Mouse (Mus musculus) heart, embryonic 14.5 days (tissue): ENCODE measurements at regions not wholly inside any gene's neighbourhood (a gene's known extent, or its start where the extent isn't known, plus 50 kb on each side); places are given as distances from the start of the nearest gene placed in this dataset.

Source experiments
- ATAC-seq: fragments of 200-750 bp; cut with Nextera tagmentation; 2 replicates; pipeline ENCODE4 v1.8.0; 2017; ENCODE audit warnings: low read depth, moderate TSS enrichment; ENCODE audit not compliant: insufficient number of reproducible peaks, insufficient read depth, low FRiP score
- H3K27ac ChIP-seq, 2 experiments: fragments of 200-500 bp in 1 of 2; fragments of 300-500 bp in 1 of 2; sonication (generic) in 1 of 2; replicated peaks in 1 of 2; 2 replicates each; pipeline ENCODE4 v1.5.1; 2012 to 2014; ENCODE audit warnings: low read depth in 2 of 2, low read length in 2 of 2, control low read depth in 1 of 2, mild to moderate bottlenecking in 1 of 2, mixed read lengths in 1 of 2; ENCODE audit not compliant: control insufficient read depth in 1 of 2, insufficient read depth in 1 of 2
- H3K27me3 ChIP-seq: fragments of 300-500 bp; sonication (generic); 2 replicates; pipeline ENCODE4 v1.6.1; 2014; ENCODE audit warnings: mild to moderate bottlenecking, low read length, control low read depth; ENCODE audit not compliant: control insufficient read depth, insufficient read depth
- H3K36me3 ChIP-seq: fragments of 300-500 bp; sonication (generic); 2 replicates; pipeline ENCODE4 v1.6.1; 2014; ENCODE audit warnings: mild to moderate bottlenecking, control low read depth, low read length, mixed read lengths; ENCODE audit not compliant: control insufficient read depth, insufficient read depth
- H3K4me1 ChIP-seq, 2 experiments: fragments of 200-500 bp in 1 of 2; fragments of 300-500 bp in 1 of 2; sonication (generic) in 1 of 2; 2 replicates each; pipeline ENCODE4 v1.6.1; 2012 to 2014; ENCODE audit warnings: low read length in 2 of 2, control low read depth in 1 of 2, mixed read lengths in 1 of 2; ENCODE audit not compliant: control insufficient read depth in 2 of 2, insufficient read depth in 2 of 2
- H3K4me2 ChIP-seq: fragments of 300-500 bp; sonication (generic); 2 replicates; pipeline ENCODE4 v1.6.1; 2014; ENCODE audit warnings: mild to moderate bottlenecking, low read length
- H3K4me3 ChIP-seq, 2 experiments: fragments of 200-500 bp in 1 of 2; fragments of 300-500 bp in 1 of 2; sonication (generic) in 1 of 2; 2 replicates each; pipeline ENCODE4 v1.5.1; 2012 to 2014; ENCODE audit warnings: low read length in 2 of 2, mild to moderate bottlenecking in 2 of 2, control low read depth in 1 of 2, low read depth in 1 of 2, moderate library complexity in 1 of 2; ENCODE audit not compliant: control insufficient read depth in 1 of 2, insufficient read depth in 1 of 2
- H3K9ac ChIP-seq: fragments of 300-500 bp; sonication (generic); 2 replicates; pipeline ENCODE4 v1.6.1; 2014; ENCODE audit warnings: mild to moderate bottlenecking, low read length
- H3K9me3 ChIP-seq: fragments of 300-500 bp; sonication (generic); 2 replicates; pipeline ENCODE4 v1.6.1; 2016; ENCODE audit warnings: low read length, control low read depth; ENCODE audit not compliant: control insufficient read depth
- WGBS: fragments of 180-500 bp; shearing (Covaris S2); extraction: QIAGEN DNeasy Blood & Tissue Kit; methylation state at CpG from one replicate; pipeline ENCODE4 v1.1.7; 2014; 5-methylcytosine and 5-hydroxymethylcytosine counted together

GRCm38 (mm10) chr3:105359636-105360035 lies 92.5 kb upstream of the Kcnd3 start:
- Histone ChIP-seq H3K27me3 (no peaks in the 10 kb centered on the region), H3K4me2 (no peak overlapping the region), H3K36me3 (no peaks in the 10 kb centered on the region), H3K4me3 (no peak overlapping the region), H3K9me3 (no peaks in the 10 kb centered on the region), H3K27ac (no peak overlapping the region), H3K4me1 (no peaks in the 10 kb centered on the region), H3K9ac (no peak overlapping the region)
- WGBS, result 61% methylated on average over 3 of the region's 3 CpGs
- no peak for ATAC-seq

DNA sequence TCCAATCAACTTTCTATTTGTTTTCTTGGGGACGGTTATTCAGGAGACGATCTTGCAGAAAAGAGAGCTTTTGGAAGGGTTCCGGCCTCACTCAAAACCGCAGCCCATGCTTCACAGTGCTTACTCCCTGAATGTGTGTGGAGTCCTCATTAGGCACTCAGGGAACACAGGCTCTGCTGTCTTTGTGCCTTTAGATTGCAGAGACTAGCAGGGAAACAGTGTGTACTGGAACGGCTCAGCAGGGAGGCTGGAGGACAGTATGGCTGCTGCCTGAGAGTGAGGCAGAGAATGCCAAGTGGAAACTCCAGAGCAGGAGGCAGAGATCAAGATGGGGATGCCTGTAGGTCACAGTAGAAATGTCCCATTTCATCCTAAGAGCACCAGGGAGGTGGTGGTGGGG lies 87.4 kb upstream of the Kcnd3 start:
- Histone ChIP-seq H3K36me3 (no peaks in the 10 kb centered on the region), H3K9ac (no peak overlapping the region), H3K9me3 (no peaks in the 10 kb centered on the region), H3K4me3 (no peak overlapping the region), H3K27ac (no peak overlapping the region), H3K4me2 (no peak overlapping the region), H3K27me3 (no peaks in the 10 kb centered on the region), H3K4me1 (peaks cover 8 to 9% of the 10 kb centered on the region in 2 experiments; a peak in 3 of 4 replicates)
- 83% methylated on average over 5 of the region's 5 CpGs for WGBS
- ATAC-seq, result no peak

GRCm38 (mm10) chr3:105366806-105367205 lies 85.3 kb upstream of the Kcnd3 start:
- Histone ChIP-seq H3K27me3 (no peaks in the 10 kb centered on the region), H3K36me3 (no peaks in the 10 kb centered on the region), H3K4me2 (no peak overlapping the region), H3K27ac (no peak overlapping the region), H3K9me3 (no peaks in the 10 kb centered on the region), H3K4me3 (no peak overlapping the region), H3K4me1 (peaks cover 8 to 9% of the 10 kb centered on the region in 2 experiments; a peak in 3 of 4 replicates), H3K9ac (no peak overlapping the region)
- WGBS, result 86% methylated on average over 6 of the region's 6 CpGs
- no peak for ATAC-seq

DNA sequence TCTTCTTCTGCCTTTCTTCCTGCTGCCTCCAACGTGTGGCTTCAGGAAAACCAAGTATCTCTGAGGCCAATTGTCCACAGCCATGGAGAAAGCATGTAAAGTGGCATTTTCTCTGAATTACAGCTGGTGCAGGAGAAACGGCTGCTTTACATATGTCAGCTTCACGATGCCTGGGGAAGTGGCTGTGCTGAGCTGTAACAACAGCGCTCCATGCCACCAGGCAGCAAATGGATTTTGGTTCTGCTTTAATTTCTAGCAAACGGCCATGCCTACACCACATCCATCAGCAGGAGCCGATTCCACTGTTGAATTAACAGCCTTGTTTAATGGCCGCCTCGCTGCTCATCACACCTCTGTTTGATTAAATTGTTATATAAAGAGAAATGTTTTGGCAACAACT lies 84.2 kb upstream of the Kcnd3 start:
- H3K27me3 ChIP-seq, result no peaks in the 10 kb centered on the region
- H3K4me2 ChIP-seq, result no peak overlapping the region
- H3K4me3 ChIP-seq, result no peak overlapping the region
- no peaks in the 10 kb centered on the region for H3K36me3 ChIP-seq
- WGBS, result 78% methylated on average over 8 of the region's 8 CpGs
- no peak overlapping the region for H3K9ac ChIP-seq
- H3K4me1 ChIP-seq, result peaks cover 8 to 9% of the 10 kb centered on the region in 2 experiments; a peak in 3 of 4 replicates
- no peaks in the 10 kb centered on the region for H3K9me3 ChIP-seq
- no peak overlapping the region for H3K27ac ChIP-seq
- ATAC-seq, result no peak

GRCm38 (mm10) chr3:105372371-105372828 lies 79.7 kb upstream of the Kcnd3 start:
- no peak for ATAC-seq
- no peaks in the 10 kb centered on the region for H3K27me3 ChIP-seq
- no peaks in the 10 kb centered on the region for H3K9me3 ChIP-seq
- 70% methylated on average over 6 of the region's 6 CpGs for whole genome bisulfite sequencing
- H3K4me1 ChIP-seq, result peaks cover 19 to 22% of the 10 kb centered on the region in 2 experiments
- H3K4me2 ChIP-seq, result no peak overlapping the region
- H3K36me3 ChIP-seq, result no peaks in the 10 kb centered on the region
- no peak overlapping the region for H3K4me3 ChIP-seq
- no peak overlapping the region for H3K27ac ChIP-seq
- H3K9ac ChIP-seq, result no peak overlapping the region

- no peak for ATAC-seq
Observed at GRCm38 (mm10) chr3:105374306-105374705, 77.8 kb upstream of the Kcnd3 start.

GRCm38 (mm10) chr3:105374836-105375235 lies 77.3 kb upstream of the Kcnd3 start:
- ATAC-seq, result no peak
- Histone ChIP-seq H3K4me1 (peaks cover 19 to 22% of the 10 kb centered on the region in 2 experiments), H3K4me2 (peak overlapping the region; percentile 69), H3K27ac (peak overlapping the region; percentile 86 to 94), H3K4me3 (no peak overlapping the region), H3K36me3 (no peaks in the 10 kb centered on the region), H3K27me3 (no peaks in the 10 kb centered on the region), H3K9me3 (no peaks in the 10 kb centered on the region), H3K9ac (0 out of 2 replicates have a peak overlapping the region, but pooled peaks have one; percentile 73)

More at GRCm38 (mm10) chr3:105374306-105374705, 77.8 kb upstream of the Kcnd3 start:
- Histone ChIP-seq H3K36me3 (no peaks in the 10 kb centered on the region), H3K27ac (peak overlapping the region in 1 of 2 experiments; percentile 94; a peak in 2 of 4 replicates), H3K9ac (no peak overlapping the region), H3K4me1 (peaks cover 19 to 22% of the 10 kb centered on the region in 2 experiments), H3K9me3 (no peaks in the 10 kb centered on the region), H3K4me2 (no peak overlapping the region), H3K4me3 (no peak overlapping the region), H3K27me3 (no peaks in the 10 kb centered on the region)
- 90% methylated on average over 1 of the region's 1 CpGs for WGBS

- peak overlapping the region; percentile 86 to 94 for H3K27ac ChIP-seq
- H3K9ac ChIP-seq, result peak overlapping the region; percentile 73
- peaks cover 19 to 22% of the 10 kb centered on the region in 2 experiments for H3K4me1 ChIP-seq
- no peak for ATAC-seq
- 18% methylated on average over 5 of the region's 5 CpGs for WGBS
- no peaks in the 10 kb centered on the region for H3K36me3 ChIP-seq
- H3K9me3 ChIP-seq, result no peaks in the 10 kb centered on the region
- H3K4me3 ChIP-seq, result peak overlapping the region; percentile 28 to 33
- peak overlapping the region; percentile 69 for H3K4me2 ChIP-seq
- H3K27me3 ChIP-seq, result no peaks in the 10 kb centered on the region
Observed at GRCm38 (mm10) chr3:105375383-105375782, 76.7 kb upstream of the Kcnd3 start.
